Mouse (Mus musculus) kidney, adult 18-20 months (tissue): ENCODE measurements around the gene Barhl2.

ENCODE experiments used
- DNase-seq: peaks from one replicate; pipeline ENCODE4 v3.0.0; 2021

Gene Barhl2

DNA sequence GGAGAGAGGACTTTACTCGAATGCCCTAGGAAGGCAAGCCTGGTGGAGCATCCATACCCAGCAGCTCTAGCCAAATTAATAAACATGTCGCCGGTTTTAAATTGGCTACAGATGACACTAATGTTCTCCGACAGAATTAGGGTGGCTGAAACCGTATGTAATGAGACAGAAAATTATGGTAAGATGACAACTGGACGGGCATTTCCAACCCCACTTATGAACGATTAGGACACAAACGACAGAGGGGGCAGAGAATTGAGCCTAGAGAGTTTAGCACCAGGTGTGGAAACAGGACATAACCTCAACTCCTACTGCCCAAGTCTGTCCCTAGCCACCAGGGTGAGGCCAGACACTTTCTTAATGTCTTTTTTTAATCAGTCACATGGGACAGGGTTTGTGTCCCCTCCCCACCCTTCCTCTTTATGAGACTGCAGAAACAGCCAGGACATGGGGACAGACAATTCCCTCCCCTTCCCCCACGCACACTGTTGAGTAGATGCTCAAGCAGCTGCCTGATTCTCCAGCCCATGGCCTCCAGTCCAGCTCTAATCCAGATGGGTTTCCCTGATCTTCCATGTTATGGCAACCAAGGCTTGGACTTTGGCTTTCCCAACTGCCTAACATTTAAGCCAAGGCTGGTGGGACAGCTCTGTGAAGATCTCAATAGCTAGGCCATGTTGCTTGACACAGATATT lies 3.4 kb downstream of the Barhl2 start:
- DNase-seq, result no peak

GRCm38 (mm10) chr5:106453886-106454321 lies 4.1 kb downstream of the Barhl2 start:
- no peak for DNase-seq

GRCm38 (mm10) chr5:106453181-106453885 lies 4.6 kb downstream of the Barhl2 start:
- no peak for DNase-seq

GRCm38 (mm10) chr5:106452686-106453085 lies 5.3 kb downstream of the Barhl2 start:
- no peak for DNase-seq

- DNase-seq, result peak; percentile 12
Measured at GRCm38 (mm10) chr5:106451681-106452440, 6.1 kb downstream of the Barhl2 start.

GRCm38 (mm10) chr5:106450426-106451160 lies 7.4 kb downstream of the Barhl2 start:
- no peak for DNase-seq

- no peak for DNase-seq
Measured at GRCm38 (mm10) chr5:106449720-106450425, 8.1 kb downstream of the Barhl2 start.

- no peak for DNase-seq
Measured at GRCm38 (mm10) chr5:106448798-106449125, 9.2 kb downstream of the Barhl2 start.

DNA sequence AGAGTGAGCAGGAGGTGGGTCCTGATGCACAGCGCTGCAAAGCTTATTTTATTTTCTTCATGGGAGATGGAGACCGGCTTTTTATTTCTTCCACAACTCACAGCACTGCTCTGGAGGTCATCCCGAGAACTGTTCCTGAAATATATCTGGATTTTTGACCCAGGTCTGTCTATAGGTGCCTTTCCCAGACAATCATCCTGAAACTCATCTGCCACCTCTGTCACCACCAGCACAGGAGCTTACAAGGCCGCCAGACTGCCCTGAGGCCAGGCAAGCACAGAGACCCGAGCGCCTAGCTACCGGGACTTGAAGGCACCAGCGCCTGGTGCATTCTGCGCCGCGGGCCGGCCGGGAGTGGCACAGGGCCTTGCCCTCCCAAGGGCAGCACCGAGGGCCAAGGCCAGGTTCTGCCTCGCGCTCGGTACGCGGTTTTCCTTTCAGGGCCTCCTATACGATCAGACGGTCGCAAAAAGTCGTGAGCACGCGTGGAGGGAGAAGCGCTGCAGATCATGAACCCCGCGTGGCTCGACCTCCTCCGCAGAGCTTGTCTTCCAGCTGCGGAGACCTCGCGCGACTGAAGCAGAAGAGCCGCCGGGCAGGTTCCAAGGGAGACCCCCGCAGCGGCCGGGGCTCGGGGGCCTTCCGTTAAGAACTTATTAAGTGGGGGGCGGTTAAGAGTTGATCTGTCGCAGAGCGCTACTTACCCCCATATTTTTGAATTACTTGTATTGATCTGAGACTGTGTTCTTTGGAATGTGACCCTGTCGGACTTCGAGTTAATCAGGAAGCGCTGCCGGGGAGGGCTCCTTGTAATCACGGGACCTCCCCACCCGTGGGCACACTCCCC lies 9.8 kb downstream of the Barhl2 start:
- DNase-seq, result no peak

GRCm38 (mm10) chr5:106447091-106447820 lies 10.7 kb downstream of the Barhl2 start:
- no peak for DNase-seq

- DNase-seq, result no peak
Measured at GRCm38 (mm10) chr5:106446593-106446992, 11.4 kb downstream of the Barhl2 start.

DNA sequence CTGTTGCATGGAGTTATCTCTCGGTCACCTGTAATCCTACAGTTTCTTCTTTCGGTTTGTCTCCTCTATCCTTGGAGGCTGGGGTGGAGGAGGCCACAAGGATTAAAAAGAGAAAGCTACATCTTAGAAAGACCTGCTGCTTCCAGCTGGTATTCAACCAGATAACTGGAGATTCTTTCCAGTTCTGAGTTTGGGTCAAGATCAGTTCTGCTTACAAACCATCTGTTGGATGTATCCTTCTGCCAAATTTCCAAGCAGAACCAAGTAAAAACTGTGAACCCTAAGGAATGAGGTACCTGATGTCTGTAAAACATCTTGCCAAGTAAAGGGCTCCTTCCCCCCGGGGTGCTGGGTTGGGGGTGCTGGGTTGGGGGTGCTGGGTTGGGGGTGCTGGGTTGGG lies 12.3 kb downstream of the Barhl2 start:
- no peak for DNase-seq

- no peak for DNase-seq
Measured at GRCm38 (mm10) chr5:106438916-106439315, 19.1 kb downstream of the Barhl2 start.

- no peak for DNase-seq
Measured at GRCm38 (mm10) chr5:106426069-106426468, 31.9 kb downstream of the Barhl2 start.

- no peak for DNase-seq
Measured at GRCm38 (mm10) chr5:106420871-106421270, 37.1 kb downstream of the Barhl2 start.

- no peak for DNase-seq
Measured at GRCm38 (mm10) chr5:106420370-106420769, 37.6 kb downstream of the Barhl2 start.

- DNase-seq, result no peak
Measured at GRCm38 (mm10) chr5:106417210-106417609, 40.8 kb downstream of the Barhl2 start.

GRCm38 (mm10) chr5:106416550-106416949 lies 41.4 kb downstream of the Barhl2 start:
- DNase-seq, result no peak

DNA sequence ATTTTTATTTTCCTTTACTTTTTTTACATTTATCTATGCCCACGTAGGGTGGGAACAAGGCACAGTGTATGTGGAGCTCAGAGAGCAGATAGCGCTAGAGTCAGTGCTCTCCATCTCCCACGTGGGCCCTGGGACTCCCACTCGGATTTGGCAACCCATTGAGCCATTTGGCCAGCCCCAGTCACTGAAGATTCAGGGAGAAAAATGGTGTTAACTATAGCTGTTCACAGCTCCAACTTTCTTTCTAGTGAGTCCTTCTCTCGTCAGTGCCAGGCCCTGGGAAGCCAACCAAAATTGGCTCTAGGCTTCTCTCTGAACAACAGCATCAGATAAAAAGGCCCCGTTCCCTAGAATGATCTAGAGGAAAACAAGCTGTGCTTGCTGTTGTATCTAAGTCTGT lies 42.2 kb downstream of the Barhl2 start:
- no peak for DNase-seq

- DNase-seq, result no peak
Measured at GRCm38 (mm10) chr5:106402761-106403160, 55.2 kb downstream of the Barhl2 start.
